Mouse (Mus musculus) right cerebral cortex, adult 18-20 months (tissue): ENCODE results near the gene Olfr824.
"Not testable (repeated sequence)": the region's sequence is repeated elsewhere in the genome, so short reads cannot be mapped to it uniquely, and the experiment has no call there.

Experiments used
- DNase-seq: peaks from one replicate; pipeline ENCODE4 v3.0.0; 2022; ENCODE audit warnings: mixed read lengths

The Olfr824 gene

DNA sequence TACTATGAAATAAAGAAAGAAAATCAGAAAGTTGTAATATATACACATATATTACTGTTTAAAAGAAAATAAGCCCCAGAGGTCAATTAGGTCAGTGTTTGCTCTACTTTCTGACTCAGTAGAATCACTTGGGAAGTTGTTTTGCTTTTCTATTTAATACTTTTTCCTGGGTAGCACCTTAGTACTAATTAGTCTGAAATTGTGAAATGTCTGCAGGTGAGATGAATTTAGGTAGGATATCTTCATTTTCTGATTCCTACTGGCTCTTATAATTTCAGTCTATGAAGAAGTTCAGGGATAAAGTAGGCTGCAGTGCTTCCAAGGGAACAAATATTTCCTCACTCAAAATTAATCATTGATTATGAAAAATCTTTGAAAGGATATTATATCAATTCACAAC is at the start of gene Olfr824:
Gene Olfr824 (minus strand): TSS at position 101 of the 400 bp plus-strand sequence.
- not testable (repeated sequence) for DNase-seq

DNA sequence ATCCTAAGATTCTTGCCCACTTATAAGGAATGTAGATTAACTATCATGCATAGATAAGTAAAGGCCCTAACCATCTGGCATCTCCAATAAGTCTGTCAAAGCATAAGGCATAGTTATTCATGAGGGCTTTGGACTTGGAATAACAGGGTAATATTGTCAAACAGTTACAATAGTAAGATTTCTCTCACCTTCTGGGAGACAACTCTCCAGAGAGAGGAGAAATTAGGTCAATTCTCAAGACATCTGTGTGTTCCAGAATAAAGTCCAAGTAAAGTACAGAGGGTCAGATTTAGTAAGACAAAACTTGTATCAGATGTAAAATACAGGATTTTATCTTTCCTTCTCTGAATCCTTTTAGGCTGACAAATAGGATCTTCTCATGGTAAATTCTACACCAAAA is 36.9 kb upstream of the Olfr824 start, which contains the start of gene Olfr825:
Gene Olfr825 (minus strand): TSS at position 101 of the 400 bp plus-strand sequence.
- DNase-seq = no peak

DNA sequence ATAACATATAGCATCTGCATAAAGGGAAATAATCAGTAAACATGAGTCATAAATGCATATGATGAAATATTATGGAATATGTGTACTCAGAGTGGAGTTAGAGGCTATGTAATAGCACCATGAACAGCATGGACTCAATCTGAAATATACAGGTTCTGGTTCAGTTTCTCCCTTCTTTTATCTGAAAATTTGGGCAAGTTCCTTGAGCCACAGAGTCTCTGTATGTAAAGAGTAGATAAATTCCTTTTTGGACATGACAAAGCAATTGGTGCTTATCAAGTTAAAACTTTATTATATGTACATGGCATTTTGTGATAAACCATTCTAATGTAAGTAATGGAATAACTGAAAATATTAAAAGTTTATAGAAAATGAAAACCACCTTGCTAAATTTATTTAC is 35.4 kb upstream of the Olfr824 start:
- no peak for DNase-seq

DNA sequence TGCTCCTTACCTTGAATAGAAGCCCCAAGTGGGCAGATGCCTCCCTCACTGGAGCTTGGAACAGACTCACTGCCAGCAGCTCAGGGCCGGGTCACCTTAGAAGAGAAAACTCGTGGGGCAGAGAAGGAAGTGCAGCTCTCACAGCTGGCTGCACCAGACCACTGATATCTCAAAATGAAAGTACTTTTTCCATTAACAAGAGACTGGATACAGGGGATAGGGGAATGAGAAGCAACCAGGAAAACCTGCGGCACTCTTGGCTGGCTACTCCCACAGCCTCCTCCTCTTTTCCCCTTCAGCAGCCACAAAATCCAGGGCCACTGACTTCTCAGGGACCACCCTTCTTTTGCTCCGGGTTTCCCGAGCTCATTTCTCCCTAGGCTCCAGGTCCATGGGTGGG is 14.3 kb upstream of the Olfr824 start:
- no peak for DNase-seq

DNA sequence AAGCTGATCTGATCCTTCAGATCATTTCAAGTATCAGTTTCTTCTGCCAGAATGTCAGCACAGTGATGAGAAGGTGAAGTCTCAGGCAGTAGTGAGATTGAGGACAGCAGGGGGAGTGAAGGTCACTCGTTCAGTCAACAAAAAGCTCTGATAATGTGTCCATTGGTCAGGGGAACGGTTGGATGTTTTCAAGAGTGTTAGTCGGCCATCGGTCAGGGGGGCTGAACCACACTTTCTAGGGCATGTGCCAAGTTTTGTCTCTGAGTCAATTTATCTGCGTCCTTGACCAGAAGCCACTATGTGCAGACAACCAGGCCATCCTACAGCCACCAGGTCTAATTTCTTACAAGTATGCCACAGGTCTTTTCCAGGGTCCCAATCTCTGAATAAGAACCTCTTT is 12.7 kb upstream of the Olfr824 start:
- not testable (repeated sequence) for DNase-seq

DNA sequence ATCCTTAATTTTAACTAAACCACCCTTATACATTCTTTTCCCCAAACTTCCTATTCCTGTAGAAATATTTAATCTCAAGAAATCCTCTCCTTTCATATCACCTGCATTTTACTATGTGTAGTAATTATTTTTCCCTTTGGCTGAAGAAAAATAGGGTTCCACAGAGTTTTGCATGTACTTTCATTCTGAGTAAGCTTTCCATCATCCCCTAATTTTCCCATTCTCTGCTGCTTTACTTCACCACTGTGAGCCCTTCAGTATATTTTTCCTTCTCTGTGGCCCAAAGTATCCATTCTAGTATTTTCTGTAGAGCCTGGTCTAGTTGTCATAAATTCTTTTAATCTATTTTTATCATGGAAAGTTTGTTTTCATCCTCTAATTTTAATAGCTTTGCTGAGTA is 5.0 kb upstream of the Olfr824 start:
- no peak for DNase-seq

DNA sequence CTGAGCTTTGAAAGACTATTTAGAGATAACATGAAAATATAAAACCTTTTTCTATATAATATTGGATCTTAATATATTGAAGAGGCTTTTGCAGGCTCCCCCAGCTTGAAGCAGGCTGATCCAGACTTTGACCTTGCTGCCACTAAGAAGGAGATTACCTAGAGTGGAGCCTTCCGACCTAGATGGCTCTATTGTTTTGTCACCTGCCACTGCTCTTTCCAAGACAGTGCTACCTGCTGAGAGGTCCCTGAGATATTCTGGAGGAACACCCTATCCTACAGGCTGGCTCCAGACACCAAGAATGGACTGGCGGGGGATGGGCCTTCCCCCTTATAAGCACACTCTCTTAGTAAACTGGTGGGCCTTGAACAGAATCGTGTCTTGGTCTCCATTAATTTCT is 13.8 kb downstream of the Olfr824 start:
- DNase-seq = not testable (repeated sequence)

DNA sequence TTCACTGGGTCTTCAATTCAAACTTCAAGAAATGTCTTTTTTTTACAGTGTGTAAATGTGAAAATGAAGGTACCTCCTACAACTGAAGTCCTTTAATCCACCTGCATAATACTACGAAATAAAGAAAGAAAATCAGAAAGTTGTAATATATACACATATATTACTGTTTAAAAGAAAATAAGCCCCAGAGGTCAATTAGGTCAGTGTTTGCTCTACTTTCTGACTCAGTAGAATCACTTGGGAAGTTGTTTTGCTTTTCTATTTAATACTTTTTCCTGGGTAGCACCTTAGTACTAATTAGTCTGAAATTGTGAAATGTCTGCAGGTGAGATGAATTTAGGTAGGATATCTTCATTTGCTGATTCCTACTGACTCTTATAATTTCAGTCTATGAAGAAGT is 14.5 kb downstream of the Olfr824 start, which contains the start of gene Olfr823:
Gene Olfr823 (minus strand): TSS at position 101 of the 400 bp plus-strand sequence.
- not testable (repeated sequence) for DNase-seq

DNA sequence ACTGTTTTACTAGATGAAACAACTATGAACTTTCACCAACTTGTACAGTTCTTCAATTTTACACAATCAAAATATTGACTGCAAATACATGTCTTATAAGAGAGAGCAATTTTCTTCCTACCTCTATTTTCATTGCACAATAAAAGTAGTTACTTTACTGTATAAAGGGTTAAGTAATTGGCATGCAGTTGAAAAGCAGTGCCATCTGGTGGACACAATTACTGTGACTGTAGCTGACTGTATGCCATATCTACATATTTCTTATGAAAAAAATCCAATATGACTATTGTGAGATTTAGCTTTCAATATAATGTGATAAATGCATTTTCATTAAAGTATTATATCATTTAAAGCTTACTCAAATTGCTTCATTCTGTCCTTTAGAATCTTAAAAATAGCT is 33.7 kb downstream of the Olfr824 start:
- DNase-seq = no peak

DNA sequence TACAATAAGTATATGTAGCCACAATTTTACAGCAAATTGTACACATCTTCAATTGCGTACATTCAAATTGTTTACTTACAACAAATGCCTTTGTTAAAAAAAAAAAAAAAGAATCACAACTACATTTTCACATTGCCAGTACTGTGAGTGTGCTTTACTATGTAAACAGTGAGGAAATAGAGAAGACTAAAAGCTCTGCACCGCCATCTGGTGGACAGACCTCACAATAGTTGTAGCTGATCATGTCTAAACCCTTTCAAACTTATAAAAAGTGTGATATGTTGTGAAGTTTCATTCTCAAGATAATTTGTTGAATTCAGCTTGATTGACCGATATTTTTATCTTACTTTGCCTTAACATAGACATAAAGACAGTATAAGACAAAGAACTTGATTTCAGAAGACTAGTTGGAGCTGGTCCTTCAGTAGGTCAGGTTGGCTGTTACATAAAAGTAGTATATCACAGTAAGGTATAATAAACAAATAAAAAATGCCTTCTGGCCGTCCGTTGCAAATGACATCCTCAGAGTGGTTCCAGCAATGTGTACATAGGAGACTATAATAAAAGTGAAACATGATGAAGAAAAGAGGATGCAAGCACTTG is 36.9 kb downstream of the Olfr824 start:
- peak; percentile 34 for DNase-seq
